Mouse (Mus musculus) thymus, postnatal 0 days (tissue): ENCODE results near the gene Lyrm2. TPM values are rescaled to one million over a fixed set of nuclear protein-coding genes. Genes with fewer than 3 reads are reported as not detected.

Source experiments
- DNase-seq: peaks from one replicate; pipeline ENCODE4 v3.0.0-alpha.2; 2015; ENCODE audit warnings: low spot score
- polyA plus RNA-seq: library from polyadenylated mRNA; unstranded; fragments of >200 nt; fragmentation: Nextera tagmentation; extraction: Ambion mirVana; gene quantifications from 2 replicates; pipeline ENCODE4 v1.2.1, GENCODE M21; 2015

Lyrm2 gene
- 138 and 141 TPM in 2 replicates for polyA plus RNA-seq

GRCm38 (mm10) chr4:32799966-32800576 lies at the start of gene Lyrm2:
Gene Lyrm2, plus strand, starts transcription at chr4:32800253.
- peak; percentile 87 for DNase-seq

- no peak for DNase-seq
Observed at GRCm38 (mm10) chr4:32750711-32751110, 49.3 kb upstream of the Lyrm2 start.

- DNase-seq, result no peak
Observed at GRCm38 (mm10) chr4:32757430-32757829, 42.6 kb upstream of the Lyrm2 start.

- no peak for DNase-seq
Observed at GRCm38 (mm10) chr4:32767471-32767870, 32.6 kb upstream of the Lyrm2 start.

GRCm38 (mm10) chr4:32768046-32768445 lies 32.0 kb upstream of the Lyrm2 start:
- DNase-seq, result peak; percentile 83

- no peak for DNase-seq
Observed at GRCm38 (mm10) chr4:32770284-32770810, 29.7 kb upstream of the Lyrm2 start.

- DNase-seq, result no peak
Observed at GRCm38 (mm10) chr4:32779996-32780395, 20.1 kb upstream of the Lyrm2 start.

GRCm38 (mm10) chr4:32787110-32787509 lies 12.9 kb upstream of the Lyrm2 start:
- no peak for DNase-seq

GRCm38 (mm10) chr4:32789020-32789419 lies 11.0 kb upstream of the Lyrm2 start:
- no peak for DNase-seq

GRCm38 (mm10) chr4:32798976-32799375 lies 1.1 kb upstream of the Lyrm2 start:
- no peak for DNase-seq

- DNase-seq, result no peak
Observed at GRCm38 (mm10) chr4:32800577-32801170, 621 bp downstream of the Lyrm2 start.

- DNase-seq, result no peak
Observed at GRCm38 (mm10) chr4:32817478-32817877, 17.4 kb downstream of the Lyrm2 start.

GRCm38 (mm10) chr4:32820676-32821075 lies 20.6 kb downstream of the Lyrm2 start:
- DNase-seq, result no peak

GRCm38 (mm10) chr4:32824254-32824653 lies 24.2 kb downstream of the Lyrm2 start:
- DNase-seq, result no peak

GRCm38 (mm10) chr4:32826925-32827324 lies 26.9 kb downstream of the Lyrm2 start:
- no peak for DNase-seq

GRCm38 (mm10) chr4:32828385-32829077 lies 28.5 kb downstream of the Lyrm2 start:
- DNase-seq, result no peak

- DNase-seq, result no peak
Observed at GRCm38 (mm10) chr4:32829316-32829715, 29.3 kb downstream of the Lyrm2 start.

- no peak for DNase-seq
Observed at GRCm38 (mm10) chr4:32833494-32834282, 33.6 kb downstream of the Lyrm2 start.

- no peak for DNase-seq
Observed at GRCm38 (mm10) chr4:32834541-32834940, 34.5 kb downstream of the Lyrm2 start.

GRCm38 (mm10) chr4:32836071-32836470 lies 36.0 kb downstream of the Lyrm2 start:
- DNase-seq, result no peak

- DNase-seq, result no peak
Observed at GRCm38 (mm10) chr4:32838401-32838800, 38.3 kb downstream of the Lyrm2 start.
